Mouse (Mus musculus) embryo, embryonic 10.5 days (tissue): ENCODE measurements at regions not wholly inside any gene's neighbourhood (a gene's known extent, or its start where the extent isn't known, plus 50 kb on each side); places are given as distances from the start of the nearest gene placed in this dataset.
"Not testable (repeated sequence)": the region's sequence is repeated elsewhere in the genome, so short reads cannot be mapped to it uniquely, and the experiment has no call there.

Experiments
- DNase-seq: peaks from one replicate; pipeline ENCODE4 v3.0.0-alpha.2; 2015; ENCODE audit warnings: low spot score

- DNase-seq = no peak
Observed at GRCm38 (mm10) chr8:100206557-100207349, 790.5 kb upstream of the Cdh8 start.

GRCm38 (mm10) chr8:100193228-100193627 lies 777.0 kb upstream of the Cdh8 start:
- DNase-seq = no peak

- DNase-seq = no peak
Observed at GRCm38 (mm10) chr8:100190698-100191097, 774.4 kb upstream of the Cdh8 start.

- no peak for DNase-seq
Observed at GRCm38 (mm10) chr8:100187976-100188375, 771.7 kb upstream of the Cdh8 start.

GRCm38 (mm10) chr8:100176502-100176901 lies 760.2 kb upstream of the Cdh8 start:
- no peak for DNase-seq

GRCm38 (mm10) chr8:100145411-100145810 lies 729.1 kb upstream of the Cdh8 start:
- DNase-seq = no peak

GRCm38 (mm10) chr8:100144124-100144680 lies 727.9 kb upstream of the Cdh8 start:
- DNase-seq = no peak

- DNase-seq = peak; percentile 55
Observed at GRCm38 (mm10) chr8:100104412-100105365, 688.4 kb upstream of the Cdh8 start.

GRCm38 (mm10) chr8:100101957-100102356 lies 685.7 kb upstream of the Cdh8 start:
- DNase-seq = no peak

- no peak for DNase-seq
Observed at GRCm38 (mm10) chr8:100072059-100072729, 655.9 kb upstream of the Cdh8 start.

GRCm38 (mm10) chr8:100069761-100070160 lies 653.5 kb upstream of the Cdh8 start:
- no peak for DNase-seq

- no peak for DNase-seq
Observed at GRCm38 (mm10) chr8:100038931-100039330, 622.7 kb upstream of the Cdh8 start.

- DNase-seq = no peak
Observed at GRCm38 (mm10) chr8:100034474-100034873, 618.2 kb upstream of the Cdh8 start.

- DNase-seq = not testable (repeated sequence)
Observed at GRCm38 (mm10) chr8:100030358-100030757, 614.1 kb upstream of the Cdh8 start.

- no peak for DNase-seq
Observed at GRCm38 (mm10) chr8:100015638-100016037, 599.4 kb upstream of the Cdh8 start.

- no peak for DNase-seq
Observed at GRCm38 (mm10) chr8:99999554-99999953, 583.3 kb upstream of the Cdh8 start.

- DNase-seq = no peak
Observed at GRCm38 (mm10) chr8:99983696-99984095, 567.4 kb upstream of the Cdh8 start.

GRCm38 (mm10) chr8:99954697-99955096 lies 538.4 kb upstream of the Cdh8 start:
- no peak for DNase-seq

- no peak for DNase-seq
Observed at GRCm38 (mm10) chr8:99953876-99954275, 537.6 kb upstream of the Cdh8 start.

- no peak for DNase-seq
Observed at GRCm38 (mm10) chr8:99933159-99933558, 516.9 kb upstream of the Cdh8 start.
